Mouse (Mus musculus): Measurements from ENCODE around the gene Rnf43.

The Rnf43 gene

GRCm38 (mm10) chr11:87759609-87760005, 97.1 kb downstream of the Rnf43 start:
- DNase-seq (ENCODE audit: low read depth, low spot score), result peak; percentile 88

- peak; percentile 96 for DNase-seq (ENCODE audit: low read depth, low spot score)
Observed at GRCm38 (mm10) chr11:87760301-87761081, 98.0 kb downstream of the Rnf43 start, which contains the start of gene Tspoap1. TSS of gene Tspoap1 (plus strand) at chr11:87760541.

GRCm38 (mm10) chr11:87761181-87761721, 98.7 kb downstream of the Rnf43 start:
- peak; percentile 65 for DNase-seq (ENCODE audit: low read depth, low spot score)

GRCm38 (mm10) chr11:87761806-87762701, 99.5 kb downstream of the Rnf43 start:
- DNase-seq (ENCODE audit: low read depth, low spot score), result peak; percentile 68

GRCm38 (mm10) chr11:87762702-87763385, 100.3 kb downstream of the Rnf43 start:
- peak; percentile 83 for DNase-seq (ENCODE audit: low read depth, low spot score)

GRCm38 (mm10) chr11:87763511-87763987, 101.0 kb downstream of the Rnf43 start:
- peak; percentile 95 for DNase-seq (ENCODE audit: low read depth, low spot score)

GRCm38 (mm10) chr11:87763988-87764876, 101.7 kb downstream of the Rnf43 start:
- DNase-seq (ENCODE audit: low read depth, low spot score), result peak; percentile 80

- DNase-seq (ENCODE audit: low read depth, low spot score), result no peak
Observed at GRCm38 (mm10) chr11:87768745-87769144, 106.2 kb downstream of the Rnf43 start.

GRCm38 (mm10) chr11:87770989-87771388, 108.5 kb downstream of the Rnf43 start:
- DNase-seq (ENCODE audit: low read depth, low spot score), result peak; percentile 76

- DNase-seq (ENCODE audit: low read depth, low spot score), result peak; percentile 42
Observed at GRCm38 (mm10) chr11:87772354-87772753, 109.8 kb downstream of the Rnf43 start.

- DNase-seq (ENCODE audit: low read depth, low spot score), result peak; percentile 84
Observed at GRCm38 (mm10) chr11:87778100-87778765, 115.7 kb downstream of the Rnf43 start.

GRCm38 (mm10) chr11:87778915-87779314, 116.4 kb downstream of the Rnf43 start:
- DNase-seq (ENCODE audit: low read depth, low spot score), result no peak

GRCm38 (mm10) chr11:87779392-87779791, 116.9 kb downstream of the Rnf43 start:
- DNase-seq (ENCODE audit: low read depth, low spot score), result no peak

- DNase-seq (ENCODE audit: low read depth, low spot score), result no peak
Observed at GRCm38 (mm10) chr11:87780130-87780529, 117.6 kb downstream of the Rnf43 start.

All from brain, adult 2 months (tissue).